Mouse (Mus musculus): ENCODE measurements around the gene Cope. TPM values are rescaled to one million over a fixed set of nuclear protein-coding genes. Genes with fewer than 3 reads are reported as not detected.

Gene Cope
- polyA plus RNA-seq, 1 experiment from 2014 or later, result 308 TPM

- no peaks in the 10 kb centered on the region for H3K27me3 ChIP-seq (ENCODE audit: low read depth, poor library complexity, severe bottlenecking)
- H3K4me3 ChIP-seq, result no peak overlapping the region
- H3K27ac ChIP-seq (replicated peaks), result peak overlapping the region; percentile 97
- WGBS, result 53% methylated on average over 3 of the region's 3 CpGs
- peaks cover 17% of the 10 kb centered on the region for H3K36me3 ChIP-seq
- H3K9me3 ChIP-seq (replicated peaks), result peaks cover 3% of the 10 kb centered on the region; the same call in 1 of the 2 replicates
- DNase-seq (ENCODE audit: low spot score), result no peak
- peaks cover 50% of the 10 kb centered on the region for H3K4me1 ChIP-seq
These were observed 21.3 kb upstream of the Cope start for GRCm38 (mm10) chr8:70281001-70281400.

- peaks cover 50% of the 10 kb centered on the region for H3K4me1 ChIP-seq
- peak within 1 kb of the TSS; percentile 97 for H3K27ac ChIP-seq (replicated peaks)
- H3K27me3 ChIP-seq (ENCODE audit: low read depth, poor library complexity, severe bottlenecking), result no peaks in the 10 kb centered on the region
- H3K9me3 ChIP-seq (replicated peaks), result peaks cover 14% of the 10 kb centered on the region
- peak within 1 kb of the TSS; percentile 89 for H3K4me3 ChIP-seq
- peaks cover 34% of the 10 kb centered on the region for H3K36me3 ChIP-seq
- under 1% methylated on average over 36 of the region's 36 CpGs for WGBS
- peak; percentile 96 for DNase-seq (ENCODE audit: low spot score)
These were observed 19.6 kb upstream of the Cope start, which contains the start of gene Homer3 for GRCm38 (mm10) chr8:70282603-70283135. Homer3 (plus strand) TSS chr8:70282827.

GRCm38 (mm10) chr8:70283136-70284077 is 18.9 kb upstream of the Cope start:
- WGBS, result 2% methylated on average over 55 of the region's 55 CpGs
- H3K27ac ChIP-seq (replicated peaks), result peak overlapping the region; percentile 97
- peak; percentile 45 for DNase-seq (ENCODE audit: low spot score)

GRCm38 (mm10) chr8:70284421-70284820 is 17.9 kb upstream of the Cope start:
- H3K36me3 ChIP-seq, result peaks cover 51% of the 10 kb centered on the region
- no peak overlapping the region; the same call in 1 of the 2 replicates for H3K27ac ChIP-seq (replicated peaks)
- H3K4me3 ChIP-seq, result peak overlapping the region; percentile 89
- peaks cover 43% of the 10 kb centered on the region for H3K4me1 ChIP-seq
- WGBS, result 81% methylated on average over 5 of the region's 5 CpGs
- no peaks in the 10 kb centered on the region for H3K27me3 ChIP-seq (ENCODE audit: low read depth, poor library complexity, severe bottlenecking)
- DNase-seq (ENCODE audit: low spot score), result no peak
- H3K9me3 ChIP-seq (replicated peaks), result peaks cover 14% of the 10 kb centered on the region

More at GRCm38 (mm10) chr8:70283136-70284077, 18.9 kb upstream of the Cope start:
- peaks cover 41% of the 10 kb centered on the region for H3K36me3 ChIP-seq
- H3K4me3 ChIP-seq, result peak overlapping the region; percentile 89
- H3K27me3 ChIP-seq (ENCODE audit: low read depth, poor library complexity, severe bottlenecking), result no peaks in the 10 kb centered on the region
- H3K4me1 ChIP-seq, result peaks cover 44% of the 10 kb centered on the region
- peaks cover 14% of the 10 kb centered on the region for H3K9me3 ChIP-seq (replicated peaks)

GRCm38 (mm10) chr8:70285304-70285703 is 17.0 kb upstream of the Cope start:
- H3K36me3 ChIP-seq, result peaks cover 60% of the 10 kb centered on the region
- peak overlapping the region; percentile 89; the same call in 1 of the 2 replicates for H3K4me3 ChIP-seq

GRCm38 (mm10) chr8:70286737-70287136 is 15.6 kb upstream of the Cope start:
- H3K27me3 ChIP-seq (ENCODE audit: low read depth, poor library complexity, severe bottlenecking), result no peaks in the 10 kb centered on the region
- H3K9me3 ChIP-seq (replicated peaks), result peaks cover 14% of the 10 kb centered on the region
- H3K36me3 ChIP-seq, result peaks cover 75% of the 10 kb centered on the region
- no peak overlapping the region for H3K4me3 ChIP-seq
- DNase-seq (ENCODE audit: low spot score), result no peak
- H3K4me1 ChIP-seq, result peaks cover 29% of the 10 kb centered on the region
- WGBS, result 90% methylated on average over 8 of the region's 8 CpGs
- H3K27ac ChIP-seq (replicated peaks), result no peak overlapping the region

More at GRCm38 (mm10) chr8:70285304-70285703, 17.0 kb upstream of the Cope start:
- 95% methylated on average over 15 of the region's 15 CpGs for WGBS
- DNase-seq (ENCODE audit: low spot score), result no peak
- Histone ChIP-seq H3K9me3 (replicated peaks) (peaks cover 14% of the 10 kb centered on the region), H3K27ac (replicated peaks) (no peak overlapping the region), H3K4me1 (peaks cover 43% of the 10 kb centered on the region), H3K27me3 (ENCODE audit: low read depth, poor library complexity, severe bottlenecking) (no peaks in the 10 kb centered on the region)

- H3K4me3 ChIP-seq, result no peak overlapping the region
- 95% methylated on average over 5 of the region's 5 CpGs for WGBS
- H3K36me3 ChIP-seq, result peaks cover 98% of the 10 kb centered on the region
These were observed 8.3 kb upstream of the Cope start for GRCm38 (mm10) chr8:70293988-70294405.

GRCm38 (mm10) chr8:70300881-70301280 is 1.4 kb upstream of the Cope start:
- Histone ChIP-seq H3K4me3 (peak overlapping the region; percentile 91; the same call in 1 of the 2 replicates), H3K9me3 (replicated peaks) (no peaks in the 10 kb centered on the region), H3K36me3 (peaks cover 68% of the 10 kb centered on the region), H3K4me1 (peaks cover 29% of the 10 kb centered on the region), H3K27me3 (ENCODE audit: low read depth, poor library complexity, severe bottlenecking) (no peaks in the 10 kb centered on the region), H3K27ac (replicated peaks) (no peak overlapping the region)
- WGBS, result 79% methylated on average over 3 of the region's 3 CpGs
- no peak for DNase-seq (ENCODE audit: low spot score)

More at GRCm38 (mm10) chr8:70293988-70294405, 8.3 kb upstream of the Cope start:
- Histone ChIP-seq H3K9me3 (replicated peaks) (no peaks in the 10 kb centered on the region), H3K4me1 (no peaks in the 10 kb centered on the region), H3K27me3 (ENCODE audit: low read depth, poor library complexity, severe bottlenecking) (no peaks in the 10 kb centered on the region), H3K27ac (replicated peaks) (no peak overlapping the region)
- DNase-seq (ENCODE audit: low spot score), result no peak

- WGBS, result 5% methylated on average over 16 of the region's 16 CpGs
- Histone ChIP-seq H3K27ac (replicated peaks) (peak overlapping the region; percentile 83), H3K4me1 (peaks cover 29% of the 10 kb centered on the region)
These were observed 583 bp downstream of the Cope start for GRCm38 (mm10) chr8:70302901-70303300.

GRCm38 (mm10) chr8:70309311-70309710 is 7.0 kb downstream of the Cope start:
- DNase-seq (ENCODE audit: low spot score), result peak; percentile 42
- WGBS, result 31% methylated on average over 2 of the region's 2 CpGs
- 0 out of 2 replicates have a peak, but pooled peaks cover 1% of the 10 kb centered on the region for H3K4me1 ChIP-seq
- H3K27me3 ChIP-seq (ENCODE audit: low read depth, poor library complexity, severe bottlenecking), result no peaks in the 10 kb centered on the region
- H3K36me3 ChIP-seq, result peaks cover 93% of the 10 kb centered on the region
- H3K27ac ChIP-seq (replicated peaks), result no peak overlapping the region
- no peaks in the 10 kb centered on the region for H3K9me3 ChIP-seq (replicated peaks)
- no peak overlapping the region for H3K4me3 ChIP-seq

More at GRCm38 (mm10) chr8:70302901-70303300, 583 bp downstream of the Cope start:
- Histone ChIP-seq H3K27me3 (ENCODE audit: low read depth, poor library complexity, severe bottlenecking) (no peaks in the 10 kb centered on the region), H3K4me3 (peak overlapping the region; percentile 91), H3K36me3 (peaks cover 68% of the 10 kb centered on the region), H3K9me3 (replicated peaks) (no peaks in the 10 kb centered on the region)
- DNase-seq (ENCODE audit: low spot score), result no peak

GRCm38 (mm10) chr8:70313399-70313798 is 11.1 kb downstream of the Cope start:
- Histone ChIP-seq H3K36me3 (peaks cover 52% of the 10 kb centered on the region), H3K4me1 (peaks cover 38% of the 10 kb centered on the region), H3K9me3 (replicated peaks) (no peaks in the 10 kb centered on the region), H3K4me3 (no peak overlapping the region), H3K27me3 (ENCODE audit: low read depth, poor library complexity, severe bottlenecking) (peaks cover 18% of the 10 kb centered on the region; the same call in 1 of the 2 replicates), H3K27ac (replicated peaks) (no peak overlapping the region)
- no peak for DNase-seq (ENCODE audit: low spot score)
- WGBS, result 88% methylated on average over 2 of the region's 2 CpGs

GRCm38 (mm10) chr8:70315624-70316510 is 13.5 kb downstream of the Cope start, which contains the start of gene Cers1:
Cers1 (plus strand) TSS chr8:70315775.
- no peaks in the 10 kb centered on the region for H3K9me3 ChIP-seq (replicated peaks)
- H3K27me3 ChIP-seq (ENCODE audit: low read depth, poor library complexity, severe bottlenecking), result peaks cover 19% of the 10 kb centered on the region; the same call in 1 of the 2 replicates
- WGBS, result 3% methylated on average over 66 of the region's 66 CpGs
- H3K4me1 ChIP-seq, result peaks cover 38% of the 10 kb centered on the region
- peak within 1 kb of the TSS; percentile 69 for H3K4me3 ChIP-seq
- H3K36me3 ChIP-seq, result peaks cover 32% of the 10 kb centered on the region
- peak; percentile 77 for DNase-seq (ENCODE audit: low spot score)
- peak within 1 kb of the TSS; percentile 85 for H3K27ac ChIP-seq (replicated peaks)
